Mouse (Mus musculus): ENCODE results near the gene Elp1. TPM values are rescaled to one million over a fixed set of nuclear protein-coding genes. Genes with fewer than 3 reads are reported as not detected.

Elp1 gene
- 58.1 and 59.4 TPM in 2 replicates for polyA plus RNA-seq (2015; fragmentation: Nextera tagmentation; extraction: Ambion mirVana)

DNA sequence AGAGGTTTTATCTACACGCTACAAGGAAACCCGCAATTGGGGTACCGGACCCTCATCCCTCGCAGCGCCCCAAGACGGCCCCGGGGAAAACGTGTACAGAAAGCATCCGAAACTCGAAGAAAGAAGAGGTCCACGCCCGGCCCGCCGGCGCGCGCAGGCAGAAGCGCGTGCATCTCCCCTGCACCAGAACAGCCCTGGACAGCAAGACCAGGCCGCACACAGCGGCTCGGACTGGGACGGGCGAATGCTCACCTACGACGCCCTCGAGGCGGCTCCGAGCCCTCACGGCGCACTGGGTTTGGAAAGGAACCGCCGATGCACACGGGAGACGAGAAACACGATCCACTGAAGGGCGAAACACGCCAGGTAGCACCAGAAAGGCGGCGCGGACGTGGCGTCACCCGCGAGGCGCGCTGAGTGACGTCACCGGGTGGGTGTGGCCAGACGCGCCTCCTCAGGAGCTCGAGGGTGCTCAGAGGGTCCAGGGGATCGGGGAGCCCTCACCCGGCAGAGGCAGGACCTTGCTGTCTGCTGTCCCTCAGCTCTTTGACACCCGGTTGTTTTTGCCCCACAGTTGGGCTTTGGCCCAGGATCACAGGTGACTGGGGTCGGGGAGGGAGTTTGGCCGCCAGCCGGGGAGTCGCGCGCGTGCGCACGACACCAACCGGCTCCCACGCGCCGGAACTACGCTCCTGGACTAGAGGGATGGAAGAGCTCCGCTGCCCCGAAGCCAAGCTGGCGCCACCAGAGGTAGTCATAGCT is at the start of gene Elp1, which contains the start of gene Fam206a:
Elp1 (minus strand) TSS at position 425 of the 762 bp plus-strand sequence.
Fam206a (plus strand) TSS at position 439 of the 762 bp plus-strand sequence.
- peak within 1 kb of the TSS; percentile 94 for H3K4me3 ChIP-seq
- peak within 1 kb of the TSS; percentile 94 for H3K27ac ChIP-seq
- H3K27me3 ChIP-seq: no peaks in the 10 kb centered on the region
- peaks cover 33% of the 10 kb centered on the region for H3K4me1 ChIP-seq (replicated peaks)
- WGBS: under 1% methylated on average over 72 of the region's 72 CpGs
- H3K9ac ChIP-seq: peak within 1 kb of the TSS; percentile 88
- peaks cover 44% of the 10 kb centered on the region for H3K36me3 ChIP-seq
- peak; percentile 98 for ATAC-seq (ENCODE audit: low FRiP score)
- H3K4me2 ChIP-seq: peak within 1 kb of the TSS; percentile 81
- H3K9me3 ChIP-seq: no peaks in the 10 kb centered on the region

DNA sequence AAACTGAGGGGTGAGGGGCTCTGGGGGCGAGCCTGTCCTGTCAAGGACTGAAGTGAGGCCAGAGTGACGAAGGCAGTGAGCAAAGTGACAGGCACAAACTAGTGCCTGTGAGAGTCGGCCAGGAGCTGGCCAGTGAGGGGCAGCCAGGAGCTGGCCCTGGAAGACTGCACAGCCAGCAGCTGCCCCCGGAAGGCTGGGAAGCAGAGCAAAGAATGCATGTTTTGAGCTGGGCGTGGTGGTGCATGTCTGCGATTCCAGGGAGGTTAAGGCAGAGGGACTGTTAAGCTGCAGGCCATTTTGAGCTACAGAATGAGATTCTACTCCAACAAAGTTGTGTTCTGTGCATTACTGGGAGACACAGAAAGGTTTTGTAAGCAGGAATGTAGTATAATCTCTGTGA is 48.6 kb upstream of the Elp1 start:
- Histone ChIP-seq H3K36me3 (peaks cover 13% of the 10 kb centered on the region), H3K4me3 (no peak overlapping the region), H3K9me3 (no peaks in the 10 kb centered on the region), H3K9ac (0 out of 2 replicates have a peak overlapping the region, but pooled peaks have one; percentile 13), H3K4me1 (replicated peaks) (peaks cover 10% of the 10 kb centered on the region), H3K27me3 (no peaks in the 10 kb centered on the region), H3K4me2 (no peak overlapping the region), H3K27ac (peak overlapping the region; percentile 18; the same call in 1 of the 2 replicates)
- WGBS: 41% methylated on average over 6 of the region's 6 CpGs
- no peak for ATAC-seq (ENCODE audit: low FRiP score)

- Histone ChIP-seq H3K4me3 (no peak overlapping the region), H3K36me3 (peaks cover 33% of the 10 kb centered on the region), H3K4me1 (replicated peaks) (peaks cover 4% of the 10 kb centered on the region; the same call in 1 of the 2 replicates), H3K9ac (no peak overlapping the region), H3K4me2 (no peak overlapping the region), H3K27me3 (no peaks in the 10 kb centered on the region), H3K9me3 (no peaks in the 10 kb centered on the region), H3K27ac (no peak overlapping the region)
- no peak for ATAC-seq (ENCODE audit: low FRiP score)
- 90% methylated on average over 6 of the region's 6 CpGs for WGBS
These were observed 45.9 kb upstream of the Elp1 start for GRCm38 (mm10) chr4:56848044-56848443.

GRCm38 (mm10) chr4:56847400-56847799 is 45.3 kb upstream of the Elp1 start:
- Histone ChIP-seq H3K36me3 (peaks cover 33% of the 10 kb centered on the region), H3K4me3 (no peak overlapping the region), H3K27me3 (no peaks in the 10 kb centered on the region), H3K4me2 (no peak overlapping the region), H3K9ac (no peak overlapping the region), H3K9me3 (no peaks in the 10 kb centered on the region), H3K4me1 (replicated peaks) (peaks cover 4% of the 10 kb centered on the region; the same call in 1 of the 2 replicates), H3K27ac (no peak overlapping the region)
- 93% methylated on average over 3 of the region's 3 CpGs for WGBS
- no peak for ATAC-seq (ENCODE audit: low FRiP score)

GRCm38 (mm10) chr4:56845896-56846533 is 43.9 kb upstream of the Elp1 start:
- no peak overlapping the region for H3K4me3 ChIP-seq
- no peak overlapping the region for H3K9ac ChIP-seq
- no peaks in the 10 kb centered on the region for H3K27me3 ChIP-seq
- ATAC-seq (ENCODE audit: low FRiP score): no peak
- H3K4me2 ChIP-seq: no peak overlapping the region
- H3K4me1 ChIP-seq (replicated peaks): peaks cover 4% of the 10 kb centered on the region; the same call in 1 of the 2 replicates
- no peaks in the 10 kb centered on the region for H3K9me3 ChIP-seq
- no peak overlapping the region for H3K27ac ChIP-seq
- 71% methylated on average over 12 of the region's 12 CpGs for WGBS
- H3K36me3 ChIP-seq: peaks cover 44% of the 10 kb centered on the region

DNA sequence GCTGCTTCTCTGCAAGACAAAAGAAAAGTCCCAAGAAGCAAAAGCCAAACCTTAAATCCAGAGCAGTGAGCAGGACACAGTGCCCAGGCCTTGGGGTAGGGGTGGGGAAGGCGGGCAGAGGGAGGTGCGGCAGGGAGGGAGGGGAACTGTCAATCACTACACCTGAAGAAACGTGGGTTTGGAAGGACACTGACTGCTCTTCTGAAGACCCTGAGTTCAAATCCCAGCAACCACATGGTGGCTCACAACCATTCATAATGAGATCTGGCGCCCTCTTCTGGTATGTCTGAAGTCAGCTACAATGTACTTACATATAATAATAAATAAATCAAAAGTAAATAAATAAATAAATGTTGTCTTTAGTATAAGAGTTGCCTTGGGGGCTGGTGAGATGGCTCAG is 42.8 kb upstream of the Elp1 start:
- H3K9me3 ChIP-seq: no peaks in the 10 kb centered on the region
- no peak for ATAC-seq (ENCODE audit: low FRiP score)
- WGBS: 97% methylated on average over 4 of the region's 4 CpGs

DNA sequence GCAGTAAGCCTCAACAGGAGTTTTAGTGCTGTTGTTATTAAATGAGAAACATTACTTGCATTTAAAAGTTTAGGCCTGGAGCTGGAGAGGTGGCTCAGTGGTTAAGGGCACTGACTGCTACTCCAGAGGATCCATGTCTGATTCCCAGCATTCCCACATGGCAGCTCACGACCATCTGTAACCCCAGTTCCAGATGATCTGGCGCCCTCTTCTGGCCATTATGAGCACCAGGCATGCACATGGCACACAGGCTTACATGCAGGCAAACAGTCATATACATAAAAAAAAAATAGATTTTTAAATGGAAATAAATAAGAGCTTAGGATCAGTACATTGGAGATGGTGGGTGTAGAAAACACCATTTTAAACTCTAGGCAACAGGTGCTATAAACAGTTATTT is 41.8 kb upstream of the Elp1 start:
- Histone ChIP-seq H3K27ac (no peak overlapping the region), H3K27me3 (no peaks in the 10 kb centered on the region), H3K9me3 (no peaks in the 10 kb centered on the region), H3K36me3 (peaks cover 58% of the 10 kb centered on the region), H3K4me2 (no peak overlapping the region), H3K4me3 (no peak overlapping the region), H3K9ac (no peak overlapping the region), H3K4me1 (replicated peaks) (no peaks in the 10 kb centered on the region)
- 92% methylated on average over 2 of the region's 2 CpGs for WGBS
- no peak for ATAC-seq (ENCODE audit: low FRiP score)

More for the DNA sequence above, 42.8 kb upstream of the Elp1 start:
- Histone ChIP-seq H3K27ac (no peak overlapping the region), H3K4me2 (no peak overlapping the region), H3K9ac (no peak overlapping the region), H3K4me1 (replicated peaks) (no peaks in the 10 kb centered on the region), H3K36me3 (peaks cover 55% of the 10 kb centered on the region), H3K27me3 (no peaks in the 10 kb centered on the region), H3K4me3 (no peak overlapping the region)

- Histone ChIP-seq H3K4me3 (no peak overlapping the region), H3K9me3 (no peaks in the 10 kb centered on the region), H3K27me3 (no peaks in the 10 kb centered on the region), H3K4me2 (no peak overlapping the region), H3K36me3 (peaks cover 71% of the 10 kb centered on the region), H3K9ac (no peak overlapping the region), H3K27ac (no peak overlapping the region), H3K4me1 (replicated peaks) (no peaks in the 10 kb centered on the region)
- WGBS: 79% methylated on average over 7 of the region's 7 CpGs
- ATAC-seq (ENCODE audit: low FRiP score): no peak
These were observed 40.4 kb upstream of the Elp1 start for GRCm38 (mm10) chr4:56842501-56842900.

GRCm38 (mm10) chr4:56840297-56840696 is 38.2 kb upstream of the Elp1 start:
- Histone ChIP-seq H3K4me2 (no peak overlapping the region), H3K27ac (no peak overlapping the region), H3K9ac (no peak overlapping the region), H3K27me3 (no peaks in the 10 kb centered on the region), H3K36me3 (peaks cover 70% of the 10 kb centered on the region), H3K4me1 (replicated peaks) (no peaks in the 10 kb centered on the region), H3K4me3 (no peak overlapping the region), H3K9me3 (no peaks in the 10 kb centered on the region)
- 96% methylated on average over 3 of the region's 3 CpGs for WGBS
- ATAC-seq (ENCODE audit: low FRiP score): no peak

GRCm38 (mm10) chr4:56837661-56838060 is 35.5 kb upstream of the Elp1 start:
- ATAC-seq (ENCODE audit: low FRiP score): no peak
- H3K36me3 ChIP-seq: peaks cover 73% of the 10 kb centered on the region

GRCm38 (mm10) chr4:56831998-56832397 is 29.9 kb upstream of the Elp1 start:
- no peak overlapping the region for H3K4me2 ChIP-seq
- no peaks in the 10 kb centered on the region for H3K9me3 ChIP-seq
- peaks cover 69% of the 10 kb centered on the region for H3K36me3 ChIP-seq
- no peaks in the 10 kb centered on the region for H3K4me1 ChIP-seq (replicated peaks)
- no peak overlapping the region for H3K4me3 ChIP-seq
- H3K27ac ChIP-seq: no peak overlapping the region
- WGBS: 86% methylated on average over 7 of the region's 7 CpGs
- no peak for ATAC-seq (ENCODE audit: low FRiP score)
- no peaks in the 10 kb centered on the region for H3K27me3 ChIP-seq
- no peak overlapping the region for H3K9ac ChIP-seq

More at GRCm38 (mm10) chr4:56837661-56838060, 35.5 kb upstream of the Elp1 start:
- Histone ChIP-seq H3K4me2 (no peak overlapping the region), H3K9me3 (no peaks in the 10 kb centered on the region), H3K4me1 (replicated peaks) (no peaks in the 10 kb centered on the region), H3K27me3 (no peaks in the 10 kb centered on the region), H3K4me3 (no peak overlapping the region), H3K9ac (no peak overlapping the region), H3K27ac (no peak overlapping the region)
- WGBS: 84% methylated on average over 6 of the region's 6 CpGs

DNA sequence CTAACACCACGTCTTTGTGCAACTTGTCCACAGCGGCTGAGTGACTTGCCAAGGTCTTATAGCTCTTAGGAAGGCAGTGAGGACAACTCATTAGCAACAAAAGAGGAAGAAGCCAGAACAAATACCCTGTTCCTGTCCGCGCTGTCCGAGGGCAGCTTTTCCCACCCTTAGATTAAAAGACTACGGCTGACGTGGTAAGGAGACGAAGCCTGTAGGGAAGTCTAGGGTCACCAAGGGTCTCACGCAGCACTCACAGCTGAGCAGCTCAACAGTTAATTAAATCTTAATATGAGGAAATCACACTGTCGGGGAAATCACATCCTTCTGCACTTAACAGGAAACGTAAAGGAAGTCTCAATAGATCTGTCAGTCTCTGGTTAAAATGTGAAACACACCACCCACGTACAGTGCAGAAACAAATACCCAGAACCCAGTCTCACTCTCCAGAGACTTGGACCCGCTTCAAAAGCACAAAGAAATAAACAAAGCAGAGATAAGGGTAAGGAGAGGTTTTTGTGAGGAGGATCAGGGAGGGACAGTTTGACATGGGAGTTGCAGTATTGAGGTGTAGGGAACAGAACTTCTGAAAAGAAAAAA is 29.0 kb upstream of the Elp1 start:
- H3K4me2 ChIP-seq: no peak overlapping the region
- H3K4me3 ChIP-seq: no peak overlapping the region
- peaks cover 67% of the 10 kb centered on the region for H3K36me3 ChIP-seq
- no peaks in the 10 kb centered on the region for H3K27me3 ChIP-seq
- no peak for ATAC-seq (ENCODE audit: low FRiP score)
- WGBS: 61% methylated on average over 13 of the region's 13 CpGs
- no peak overlapping the region for H3K9ac ChIP-seq
- H3K9me3 ChIP-seq: no peaks in the 10 kb centered on the region
- no peaks in the 10 kb centered on the region for H3K4me1 ChIP-seq (replicated peaks)
- H3K27ac ChIP-seq: no peak overlapping the region

Measured in hindbrain, embryonic 13.5 days (tissue).